Mouse (Mus musculus): ENCODE results near the gene Klk1.

Gene Klk1

DNA sequence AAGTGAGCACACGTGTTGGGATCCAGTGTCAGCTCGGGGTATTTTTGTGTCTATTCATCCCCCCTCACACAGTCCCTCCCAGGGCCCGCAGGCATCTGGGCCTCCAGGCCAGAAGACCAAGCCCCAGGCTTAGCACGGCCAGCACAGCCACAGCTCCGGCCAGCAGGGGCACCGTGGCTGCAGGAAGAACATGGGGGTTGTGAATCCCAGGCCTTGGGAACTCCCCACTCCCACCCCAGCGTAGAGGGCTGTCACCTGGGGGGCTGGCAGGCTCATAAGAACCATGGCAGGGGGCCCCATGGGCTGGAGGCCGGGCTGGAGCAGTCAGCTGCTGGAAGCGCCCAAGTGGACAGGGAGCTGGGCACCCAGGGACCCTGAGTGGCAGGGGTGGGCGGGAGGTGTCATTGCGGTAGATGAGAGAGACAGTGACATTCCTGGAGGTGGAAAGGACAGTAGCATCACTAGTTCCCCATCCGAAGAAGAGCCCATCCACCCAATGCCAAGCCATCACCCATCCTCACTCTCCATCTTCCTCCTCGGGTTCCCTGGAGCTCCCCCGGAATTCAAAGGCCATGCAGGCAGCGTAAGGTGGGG, 28.0 kb downstream of the Klk1 start:
- no peak for DNase-seq (ENCODE audit: low read depth, low spot score)

DNA sequence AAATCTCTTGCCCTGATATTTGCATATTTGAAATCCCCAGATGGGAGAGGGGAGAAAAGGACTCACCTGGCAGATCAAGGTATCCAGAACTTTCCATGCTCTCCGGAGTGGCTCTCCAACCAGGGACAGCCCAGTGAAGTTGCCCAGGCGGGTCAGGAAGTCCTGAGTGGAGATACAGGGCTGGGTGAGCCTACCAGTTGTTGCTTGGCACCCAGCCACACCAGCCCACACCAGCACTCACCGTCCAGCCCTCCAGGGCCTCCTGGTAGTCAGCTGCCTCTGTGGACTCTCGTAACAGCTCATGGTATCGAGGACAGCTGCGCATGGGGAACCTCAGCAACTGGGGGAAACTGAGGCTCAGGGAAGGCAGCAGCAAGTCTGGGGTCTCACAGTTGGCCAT, 29.8 kb downstream of the Klk1 start:
- DNase-seq (ENCODE audit: low read depth, low spot score), result no peak

GRCm38 (mm10) chr7:44257278-44257677, 32.1 kb downstream of the Klk1 start, which contains the start of gene Acp4:
Gene Acp4 (minus strand): TSS chr7:44257378.
- no peak for DNase-seq (ENCODE audit: low read depth, low spot score)

DNA sequence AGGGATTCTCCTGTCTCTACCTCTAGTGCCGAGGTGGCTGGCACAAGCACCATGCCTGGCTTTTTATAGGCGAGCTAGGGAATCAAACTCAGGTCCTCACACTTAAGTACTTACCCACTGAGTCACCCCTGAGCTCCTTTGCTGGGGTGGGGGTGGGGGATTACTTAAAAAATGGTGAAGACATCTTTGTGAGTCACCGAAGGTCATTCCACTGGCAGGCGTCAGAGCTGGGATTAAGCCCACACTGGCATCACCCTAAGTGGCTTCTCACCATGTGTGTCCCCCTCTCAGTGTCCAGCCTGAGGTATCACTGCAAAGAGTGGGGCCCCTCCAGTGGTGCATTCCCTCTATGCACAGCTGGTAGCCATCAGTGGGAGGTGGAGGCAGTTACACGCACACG, 35.2 kb downstream of the Klk1 start:
- no peak for DNase-seq (ENCODE audit: low read depth, low spot score)

GRCm38 (mm10) chr7:44261147-44261546, 36.0 kb downstream of the Klk1 start, which contains the start of gene Gm15517:
Gene Gm15517 (plus strand): TSS chr7:44261447.
- DNase-seq (ENCODE audit: low read depth, low spot score), result no peak

- DNase-seq (ENCODE audit: low read depth, low spot score), result peak; percentile 89
These were observed 37.9 kb downstream of the Klk1 start for GRCm38 (mm10) chr7:44262791-44263643.

DNA sequence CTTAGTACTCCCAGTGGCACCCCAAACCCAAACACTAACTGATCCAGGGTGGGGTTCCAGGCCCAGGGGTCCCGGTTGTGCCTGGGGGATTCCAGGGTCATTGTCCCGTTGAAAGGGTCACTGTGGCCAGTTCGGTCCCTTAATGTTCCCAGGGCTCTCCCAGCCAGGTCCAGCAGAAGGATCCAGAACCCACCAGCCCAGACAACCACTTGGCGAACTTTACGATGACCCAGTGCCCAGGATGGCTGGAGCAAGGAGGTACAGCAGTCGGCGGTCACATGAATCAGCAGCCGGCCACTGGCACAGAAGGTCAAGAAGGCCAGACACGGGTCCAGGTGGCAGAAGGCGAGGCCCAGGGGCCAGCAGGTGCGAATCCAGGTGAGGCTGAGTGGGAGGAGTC, 43.0 kb downstream of the Klk1 start:
- DNase-seq (ENCODE audit: low read depth, low spot score), result no peak

GRCm38 (mm10) chr7:44269397-44269796, 44.2 kb downstream of the Klk1 start:
- DNase-seq (ENCODE audit: low read depth, low spot score), result no peak

DNA sequence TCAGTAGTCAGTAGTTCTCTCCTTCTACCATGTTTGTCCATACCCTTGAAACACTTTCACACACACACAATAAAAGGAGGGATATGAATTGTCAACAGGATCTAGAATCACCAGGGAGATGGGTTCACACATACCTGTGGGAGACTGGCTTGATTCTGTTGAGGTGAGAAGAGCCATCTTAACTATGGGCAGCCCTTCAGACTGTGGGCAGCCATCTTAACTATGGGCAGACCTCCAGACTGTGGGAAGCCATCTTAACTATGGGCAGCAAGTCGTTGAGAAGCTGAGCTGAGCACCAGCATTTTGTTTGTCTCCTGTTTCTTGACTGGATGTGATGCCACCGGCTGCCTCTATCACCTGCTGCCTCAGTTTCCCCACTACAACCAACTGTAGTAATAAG, 46.1 kb downstream of the Klk1 start:
- DNase-seq (ENCODE audit: low read depth, low spot score), result no peak

DNA sequence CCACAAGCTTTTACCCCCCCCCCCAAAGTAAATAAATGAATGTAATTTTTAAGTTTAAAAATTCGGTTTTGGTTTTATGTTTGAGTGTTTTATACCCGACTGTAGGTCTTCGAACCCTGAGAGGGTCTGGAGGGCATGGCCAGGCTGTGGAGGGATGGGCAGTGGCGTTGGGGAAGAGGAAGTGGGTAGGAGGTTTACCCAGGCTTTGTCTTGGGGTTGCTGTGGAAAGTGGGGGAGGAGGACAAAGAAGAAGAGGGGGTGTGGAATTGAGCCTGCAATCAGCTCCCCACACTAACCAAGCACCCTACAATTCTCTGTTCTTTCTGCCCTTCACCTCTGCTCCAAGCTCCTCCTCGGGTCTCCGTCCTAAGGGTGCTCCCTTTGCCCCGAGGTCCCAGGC, 47.4 kb downstream of the Klk1 start:
- DNase-seq (ENCODE audit: low read depth, low spot score), result no peak

- DNase-seq (ENCODE audit: low read depth, low spot score), result no peak
These were observed 48.3 kb downstream of the Klk1 start for GRCm38 (mm10) chr7:44273446-44273845.

- DNase-seq (ENCODE audit: low read depth, low spot score), result no peak
These were observed 48.9 kb downstream of the Klk1 start for GRCm38 (mm10) chr7:44274096-44274495.

DNA sequence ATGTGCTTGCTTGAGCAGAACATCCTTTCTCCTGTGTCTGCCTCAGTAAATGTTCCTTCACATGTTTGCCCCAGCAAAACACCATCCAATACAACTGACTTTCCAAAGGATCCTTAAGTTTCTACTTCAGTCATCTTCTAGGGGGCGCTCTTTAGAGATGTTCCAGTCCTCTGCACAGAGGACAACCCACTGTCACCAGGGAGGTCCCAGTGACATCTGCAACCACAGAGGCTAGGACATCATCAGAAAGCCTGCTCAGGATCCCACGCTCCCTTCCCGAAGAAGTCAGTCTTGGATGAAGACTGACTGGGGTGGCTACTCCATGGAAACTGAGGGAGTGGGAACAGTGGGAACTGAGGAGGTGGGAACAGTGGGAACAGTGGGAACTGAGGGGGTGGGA, 50.4 kb downstream of the Klk1 start:
- peak; percentile 20 for DNase-seq (ENCODE audit: low read depth, low spot score)

- DNase-seq (ENCODE audit: low read depth, low spot score), result no peak
These were observed 51.5 kb downstream of the Klk1 start for GRCm38 (mm10) chr7:44276461-44277249.

GRCm38 (mm10) chr7:44277250-44277622, 52.1 kb downstream of the Klk1 start:
- peak; percentile 75 for DNase-seq (ENCODE audit: low read depth, low spot score)

Data from A20 (cell line).